Mouse (Mus musculus): Measurements from ENCODE around the gene Zscan4-ps3.
"Not testable (repeated sequence)": the region's sequence is repeated elsewhere in the genome, so short reads cannot be mapped to it uniquely, and the experiment has no call there.

Zscan4-ps3 gene

GRCm38 (mm10) chr7:11609008-11609407 is at the start of gene Zscan4-ps3:
TSS of gene Zscan4-ps3 (plus strand) at chr7:11609308.
- DNase-seq: not testable (repeated sequence)

GRCm38 (mm10) chr7:11617082-11617481 is 8.0 kb downstream of the Zscan4-ps3 start:
- peak; percentile 51 for DNase-seq

Measured in embryo, embryonic 11 days (tissue).